Mouse (Mus musculus) lung, adult 2 months (tissue): ENCODE data around the gene Glrx3.

ENCODE experiments used
- CTCF ChIP-seq: fragments of 200-500 bp; IDR thresholded peaks from 2 replicates; pipeline ENCODE4 v1.5.1; 2011; ENCODE audit warnings: mild to moderate bottlenecking, low read length, control low read depth; ENCODE audit not compliant: insufficient read depth
- POLR2A ChIP-seq: fragments of 200-500 bp; IDR thresholded peaks from 2 replicates; pipeline ENCODE4 v1.6.1; 2011; ENCODE audit warnings: low read depth, mild to moderate bottlenecking, control low read depth, low read length, borderline replicate concordance; ENCODE audit errors: extremely low read depth

- peak; percentile 93 for TF ChIP-seq CTCF
- TF ChIP-seq POLR2A: no peak
Measured at GRCm38 (mm10) chr7:137477950-137478620, 40.7 kb downstream of the Glrx3 start.
